Mouse (Mus musculus) hindbrain, embryonic 14.5 days (tissue): ENCODE measurements around the gene Sertad1. TPM values are rescaled to one million over a fixed set of nuclear protein-coding genes. Genes with fewer than 3 reads are reported as not detected.

Source experiments
- ATAC-seq: fragments of 200-750 bp; cut with Nextera tagmentation; 2 replicates; pipeline ENCODE4 v1.8.0; 2017; ENCODE audit warnings: moderate number of reproducible peaks, mild to moderate bottlenecking, moderate TSS enrichment, moderate library complexity; ENCODE audit not compliant: low FRiP score
- DNase-seq: peaks from one replicate; pipeline ENCODE4 v3.0.0-alpha.2; 2015; ENCODE audit warnings: low spot score
- H3K27ac ChIP-seq: fragments of 300-500 bp; sonication (generic); 2 replicates; pipeline ENCODE4 v1.5.1; 2014; ENCODE audit warnings: mild to moderate bottlenecking, moderate library complexity
- H3K27me3 ChIP-seq: fragments of 300-500 bp; sonication (generic); 2 replicates; pipeline ENCODE4 v1.6.1; 2014; ENCODE audit warnings: mild to moderate bottlenecking, low read length, mixed read lengths; ENCODE audit not compliant: control insufficient read depth, insufficient read depth
- H3K36me3 ChIP-seq: fragments of 300-500 bp; sonication (generic); replicated peaks from 2 replicates; pipeline ENCODE4 v1.6.1; 2014; ENCODE audit not compliant: control insufficient read depth, insufficient read depth
- H3K4me1 ChIP-seq: fragments of 300-500 bp; sonication (generic); replicated peaks from 2 replicates; pipeline ENCODE4 v1.6.1; 2014; ENCODE audit warnings: antibody characterized with exemption, low read length, mixed read lengths; ENCODE audit not compliant: control insufficient read depth, insufficient read depth
- H3K4me2 ChIP-seq: fragments of 300-500 bp; sonication (generic); replicated peaks from 2 replicates; pipeline ENCODE4 v1.6.1; 2014; ENCODE audit warnings: mild to moderate bottlenecking, moderate library complexity
- H3K4me3 ChIP-seq: fragments of 300-500 bp; sonication (generic); replicated peaks from 2 replicates; pipeline ENCODE4 v1.5.1; 2014; ENCODE audit warnings: mild to moderate bottlenecking, low read length
- H3K9ac ChIP-seq: fragments of 300-500 bp; sonication (generic); 2 replicates; pipeline ENCODE4 v1.6.1; 2014
- H3K9me3 ChIP-seq: fragments of 300-500 bp; sonication (generic); 2 replicates; pipeline ENCODE4 v1.6.1; 2016; ENCODE audit warnings: low read length; ENCODE audit not compliant: control insufficient read depth
- WGBS: fragments of 180-500 bp; shearing (Covaris S2); extraction: QIAGEN DNeasy Blood & Tissue Kit; methylation state at CpG from one replicate; pipeline ENCODE4 v1.1.7; 2014; 5-methylcytosine and 5-hydroxymethylcytosine counted together
- polyA plus RNA-seq: library from polyadenylated mRNA; unstranded; fragments of >200 nt; fragmentation: Nextera tagmentation; extraction: Ambion mirVana; gene quantifications from 2 replicates; pipeline ENCODE4 v1.2.1, GENCODE M21; 2014

Sertad1 gene
- polyA plus RNA-seq, 1 experiment from 2014 or later, result 8.9 TPM

DNA sequence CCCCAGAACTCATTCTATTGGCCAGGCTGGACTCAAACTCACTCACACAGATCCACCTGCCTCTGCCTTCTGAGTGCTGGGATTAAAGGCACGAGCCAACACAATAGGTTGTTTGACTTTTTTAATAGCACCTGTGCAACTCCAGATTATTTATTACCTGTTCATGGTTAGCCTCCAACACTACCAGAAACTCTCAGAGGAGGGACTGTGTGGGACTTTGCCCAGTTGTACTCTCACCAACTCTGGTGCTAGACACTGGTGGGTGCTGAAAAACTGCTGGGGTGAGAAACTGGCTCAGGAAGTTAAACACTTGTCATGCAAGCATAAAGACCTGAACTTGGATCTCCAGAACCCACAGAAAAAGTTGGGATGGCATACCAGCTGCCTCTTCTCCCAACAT lies 7.0 kb upstream of the Sertad1 start:
- H3K4me1 ChIP-seq, result 0 out of 2 replicates have a peak, but pooled peaks cover 3% of the 10 kb centered on the region
- H3K27ac ChIP-seq, result no peak overlapping the region
- ATAC-seq, result no peak
- 0 out of 2 replicates have a peak, but pooled peaks cover 6% of the 10 kb centered on the region for H3K36me3 ChIP-seq
- no peaks in the 10 kb centered on the region for H3K27me3 ChIP-seq
- no peak for DNase-seq
- H3K9ac ChIP-seq, result no peak overlapping the region
- H3K4me3 ChIP-seq, result no peak overlapping the region
- no peak overlapping the region for H3K4me2 ChIP-seq
- WGBS, result 85% methylated on average over 1 of the region's 1 CpGs
- H3K9me3 ChIP-seq, result no peaks in the 10 kb centered on the region

DNA sequence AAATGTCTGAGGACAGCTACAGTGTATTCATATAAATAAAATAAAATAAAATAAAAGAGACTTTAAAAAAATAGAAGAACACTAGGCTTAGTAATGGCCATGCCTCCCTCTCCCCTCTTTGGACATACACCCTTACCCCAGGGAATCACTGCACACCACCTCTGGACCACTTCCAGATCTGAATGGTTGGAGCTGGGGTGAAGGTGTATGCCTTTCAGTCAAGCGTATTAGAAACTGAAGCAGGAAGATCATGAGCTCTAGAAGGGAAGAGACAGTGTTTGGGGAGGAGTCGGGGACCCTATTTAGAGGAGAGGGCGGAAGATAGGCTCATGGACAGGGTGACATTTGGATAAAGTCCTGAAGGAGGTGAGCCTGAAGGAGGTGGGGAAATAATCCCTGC lies 6.2 kb upstream of the Sertad1 start:
- ATAC-seq (no peak), DNase-seq (no peak)
- H3K9ac ChIP-seq, result no peak overlapping the region
- WGBS, result 76% methylated on average over 3 of the region's 3 CpGs
- H3K4me2 ChIP-seq, result no peak overlapping the region
- H3K9me3 ChIP-seq, result no peaks in the 10 kb centered on the region
- no peak overlapping the region for H3K27ac ChIP-seq
- H3K27me3 ChIP-seq, result no peaks in the 10 kb centered on the region
- H3K4me1 ChIP-seq, result 0 out of 2 replicates have a peak, but pooled peaks cover 3% of the 10 kb centered on the region
- 0 out of 2 replicates have a peak, but pooled peaks cover 6% of the 10 kb centered on the region for H3K36me3 ChIP-seq
- no peak overlapping the region for H3K4me3 ChIP-seq

DNA sequence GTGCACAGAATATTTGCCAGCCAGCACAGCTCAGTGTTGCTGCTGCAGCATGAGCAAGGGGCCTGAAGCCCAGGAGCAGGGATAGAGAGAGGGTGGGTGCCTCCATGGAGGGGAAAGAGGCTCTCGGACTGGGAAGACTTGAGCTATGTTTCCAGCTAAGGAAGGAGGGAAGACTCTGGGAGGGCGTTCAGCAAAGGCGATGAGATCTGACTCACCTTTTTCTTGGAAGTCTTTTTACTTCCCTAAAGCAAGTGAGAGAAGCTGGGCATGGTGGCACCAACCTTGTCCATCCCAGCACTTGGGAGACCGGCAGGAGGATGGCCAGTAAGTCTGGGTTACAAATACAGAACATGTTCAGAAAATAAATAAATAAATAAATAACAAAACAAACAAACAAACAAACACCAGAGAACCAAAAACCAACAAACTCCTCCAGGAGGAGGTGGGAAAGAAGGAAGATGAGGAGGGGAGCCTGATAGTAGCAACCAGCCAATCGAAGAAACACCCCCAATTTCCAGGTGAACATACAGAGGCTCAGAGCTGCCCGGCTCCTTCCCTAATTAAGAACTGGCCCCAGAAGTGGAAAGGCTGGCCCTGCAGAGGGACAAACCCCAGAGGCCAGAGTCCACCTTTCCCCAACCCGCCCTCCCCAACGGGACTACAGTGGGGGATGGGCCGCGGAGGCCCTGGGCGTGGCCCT lies 5.6 kb upstream of the Sertad1 start:
- peak overlapping the region; percentile 21 for H3K4me3 ChIP-seq
- ATAC-seq, result no peak

DNA sequence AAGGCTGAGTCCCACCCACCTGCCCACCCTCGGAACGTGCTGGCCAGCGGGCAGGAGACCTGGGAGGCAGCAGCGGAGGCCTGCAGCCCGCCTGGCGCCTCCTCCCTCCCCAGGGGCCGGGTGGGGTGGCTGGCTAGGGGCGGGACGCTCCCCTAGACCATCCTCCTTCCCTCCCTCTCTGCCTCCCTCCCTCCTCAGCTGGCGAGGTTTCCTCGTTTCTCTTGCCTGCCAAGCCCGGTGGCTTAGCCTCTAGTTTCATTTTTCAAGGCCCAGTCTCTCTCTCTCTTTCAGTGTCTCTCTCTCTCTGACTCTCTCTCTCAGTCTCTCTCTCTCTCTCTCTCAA lies 5.1 kb upstream of the Sertad1 start:
- Histone ChIP-seq H3K9me3 (no peaks in the 10 kb centered on the region), H3K9ac (peak overlapping the region; percentile 50), H3K27ac (no peak overlapping the region), H3K27me3 (no peaks in the 10 kb centered on the region), H3K4me1 (0 out of 2 replicates have a peak, but pooled peaks cover 3% of the 10 kb centered on the region), H3K36me3 (0 out of 2 replicates have a peak, but pooled peaks cover 5% of the 10 kb centered on the region), H3K4me2 (peak overlapping the region; percentile 56), H3K4me3 (peak overlapping the region; percentile 21)
- WGBS, result 0% methylated on average over 3 of the region's 12 CpGs
- DNase-seq (peak; percentile 39), ATAC-seq (peak; percentile 81)

More for the DNA sequence above, 5.6 kb upstream of the Sertad1 start:
- H3K27me3 ChIP-seq, result no peaks in the 10 kb centered on the region
- H3K4me2 ChIP-seq, result peak overlapping the region; percentile 56
- no peak for DNase-seq
- H3K27ac ChIP-seq, result no peak overlapping the region
- WGBS, result 17% methylated on average over 9 of the region's 11 CpGs
- H3K9me3 ChIP-seq, result no peaks in the 10 kb centered on the region
- H3K9ac ChIP-seq, result peak overlapping the region; percentile 50
- 0 out of 2 replicates have a peak, but pooled peaks cover 3% of the 10 kb centered on the region for H3K4me1 ChIP-seq
- H3K36me3 ChIP-seq, result 0 out of 2 replicates have a peak, but pooled peaks cover 6% of the 10 kb centered on the region

DNA sequence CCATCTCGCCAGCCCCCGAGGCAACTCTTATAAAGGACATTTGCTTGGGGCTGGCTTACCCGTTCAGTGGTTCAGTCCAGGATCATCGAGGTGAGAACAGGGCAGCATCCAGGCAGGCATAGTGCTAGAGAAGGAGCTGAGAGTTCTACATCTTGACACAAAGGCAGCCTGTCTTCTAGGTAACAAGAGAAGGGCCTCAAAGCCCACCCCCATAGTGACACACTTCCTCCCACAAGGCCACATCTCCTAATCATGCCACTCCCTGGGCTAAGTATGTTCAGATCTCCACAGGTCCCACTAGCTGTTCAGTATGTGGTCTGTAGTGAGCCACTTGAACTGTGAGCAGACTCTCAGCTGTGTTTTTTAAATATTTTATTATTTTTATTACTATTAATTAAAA lies 2.9 kb upstream of the Sertad1 start:
- H3K4me2 ChIP-seq, result no peak overlapping the region
- no peak overlapping the region for H3K27ac ChIP-seq
- H3K4me3 ChIP-seq, result no peak overlapping the region
- DNase-seq (no peak), ATAC-seq (no peak)
- H3K9ac ChIP-seq, result no peak overlapping the region
- no peaks in the 10 kb centered on the region for H3K36me3 ChIP-seq
- H3K9me3 ChIP-seq, result no peaks in the 10 kb centered on the region
- WGBS, result 83% methylated on average over 4 of the region's 4 CpGs
- 0 out of 2 replicates have a peak, but pooled peaks cover 9% of the 10 kb centered on the region for H3K4me1 ChIP-seq
- H3K27me3 ChIP-seq, result no peaks in the 10 kb centered on the region

DNA sequence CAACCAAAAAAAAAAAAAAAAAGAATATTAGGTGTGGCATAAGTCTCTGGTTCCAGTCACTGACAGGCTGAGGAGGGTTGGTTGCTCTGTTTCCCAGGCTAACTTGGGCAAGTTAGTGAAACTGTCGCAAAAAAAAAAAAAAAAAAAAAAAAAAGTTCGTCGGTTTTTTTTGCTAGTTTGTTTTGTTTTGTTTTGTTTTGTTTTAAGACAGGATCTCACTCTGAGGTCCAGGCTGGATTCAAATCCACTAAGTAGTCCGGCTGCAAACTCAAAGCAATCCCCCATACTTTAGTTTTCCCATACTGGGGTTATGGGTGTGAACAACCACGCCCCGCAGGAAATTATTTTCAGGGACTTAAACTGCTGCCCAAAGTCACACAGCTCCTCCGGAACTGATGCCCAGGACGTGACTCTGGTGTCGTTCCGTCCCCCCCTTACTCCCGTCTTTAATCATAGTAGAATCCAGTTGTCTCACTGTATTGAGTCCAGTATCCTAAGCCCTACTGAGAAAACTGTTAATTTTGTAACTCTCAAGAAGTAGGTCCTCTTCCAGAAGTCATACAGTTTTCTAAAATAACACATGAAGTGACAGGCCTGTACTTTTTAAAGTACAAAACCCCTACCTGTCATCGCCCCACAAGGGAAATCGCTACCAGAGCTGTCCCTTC lies 474 bp upstream of the Sertad1 start:
- no peak overlapping the region for H3K27ac ChIP-seq
- H3K9ac ChIP-seq, result no peak overlapping the region
- DNase-seq (no peak), ATAC-seq (0 out of 2 replicates have a peak, but pooled peaks have one; percentile 0)
- H3K27me3 ChIP-seq, result no peaks in the 10 kb centered on the region
- 5% methylated on average over 13 of the region's 13 CpGs for WGBS
- peak overlapping the region; percentile 63 for H3K4me2 ChIP-seq
- H3K4me3 ChIP-seq, result peak overlapping the region; percentile 53
- no peaks in the 10 kb centered on the region for H3K9me3 ChIP-seq
- H3K4me1 ChIP-seq, result 0 out of 2 replicates have a peak, but pooled peaks cover 9% of the 10 kb centered on the region
- H3K36me3 ChIP-seq, result no peaks in the 10 kb centered on the region

DNA sequence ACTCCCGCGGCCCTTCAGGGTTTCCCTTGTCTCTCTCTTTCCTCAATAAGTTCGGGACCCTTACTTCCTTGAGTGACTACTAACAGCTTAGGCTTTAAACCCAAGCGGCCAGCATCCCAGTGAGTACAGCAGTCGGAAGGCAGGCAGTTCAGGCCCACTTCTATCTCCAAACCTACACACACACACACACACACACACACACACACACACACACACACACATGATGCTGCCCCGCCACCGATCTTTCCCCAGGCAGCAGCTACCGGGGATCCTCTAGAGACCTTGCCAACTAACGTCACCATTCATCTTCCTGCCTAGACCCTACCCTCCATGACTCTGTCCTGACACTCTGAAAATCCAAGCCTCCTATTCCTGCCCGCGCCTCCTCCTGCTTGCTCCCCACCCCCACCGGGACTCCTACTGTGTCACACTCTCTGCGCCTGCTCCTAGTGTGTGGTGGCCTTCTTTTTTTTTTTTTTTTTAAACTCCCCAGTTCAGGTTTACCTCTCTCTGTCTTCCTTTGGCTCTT lies 1.1 kb downstream of the Sertad1 start:
- no peak for ATAC-seq
- Histone ChIP-seq H3K36me3 (no peaks in the 10 kb centered on the region), H3K9ac (peak overlapping the region; percentile 60), H3K4me3 (peak overlapping the region; percentile 53), H3K9me3 (no peaks in the 10 kb centered on the region), H3K4me1 (0 out of 2 replicates have a peak, but pooled peaks cover 6% of the 10 kb centered on the region), H3K4me2 (peak overlapping the region; percentile 63), H3K27ac (peak overlapping the region; percentile 81; the same call in 1 of the 2 replicates), H3K27me3 (no peaks in the 10 kb centered on the region)
- 3% methylated on average over 13 of the region's 13 CpGs for WGBS
- DNase-seq, result no peak

DNA sequence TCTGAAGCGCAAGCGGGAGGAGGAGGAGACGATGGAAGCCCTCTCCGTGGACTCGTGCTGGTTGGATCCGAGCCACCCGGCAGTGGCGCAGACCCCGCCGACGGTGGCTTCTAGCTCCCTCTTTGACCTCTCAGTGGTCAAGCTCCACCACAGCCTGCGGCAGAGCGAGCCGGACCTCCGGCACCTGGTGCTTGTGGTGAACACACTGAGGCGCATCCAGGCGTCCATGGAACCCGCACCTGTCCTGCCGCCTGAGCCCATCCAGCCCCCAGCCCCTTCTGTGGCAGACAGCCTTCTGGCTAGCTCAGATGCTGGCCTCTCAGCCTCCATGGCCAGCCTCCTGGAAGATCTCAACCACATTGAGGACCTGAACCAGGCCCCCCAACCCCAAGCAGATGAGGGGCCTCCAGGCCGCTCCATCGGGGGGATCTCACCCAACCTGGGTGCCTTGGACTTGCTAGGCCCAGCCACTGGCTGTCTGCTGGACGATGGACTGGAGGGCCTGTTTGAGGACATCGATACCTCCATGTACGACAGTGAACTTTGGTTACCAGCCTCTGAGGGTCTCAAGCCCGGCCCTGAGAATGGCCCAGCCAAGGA lies 2.7 kb downstream of the Sertad1 start:
- no peak overlapping the region for H3K27ac ChIP-seq
- H3K4me3 ChIP-seq, result no peak overlapping the region
- no peaks in the 10 kb centered on the region for H3K27me3 ChIP-seq
- no peak overlapping the region for H3K9ac ChIP-seq
- H3K4me1 ChIP-seq, result 0 out of 2 replicates have a peak, but pooled peaks cover 6% of the 10 kb centered on the region
- DNase-seq (no peak), ATAC-seq (no peak)
- no peak overlapping the region for H3K4me2 ChIP-seq
- H3K9me3 ChIP-seq, result no peaks in the 10 kb centered on the region
- H3K36me3 ChIP-seq, result no peaks in the 10 kb centered on the region
- WGBS, result 92% methylated on average over 25 of the region's 25 CpGs

DNA sequence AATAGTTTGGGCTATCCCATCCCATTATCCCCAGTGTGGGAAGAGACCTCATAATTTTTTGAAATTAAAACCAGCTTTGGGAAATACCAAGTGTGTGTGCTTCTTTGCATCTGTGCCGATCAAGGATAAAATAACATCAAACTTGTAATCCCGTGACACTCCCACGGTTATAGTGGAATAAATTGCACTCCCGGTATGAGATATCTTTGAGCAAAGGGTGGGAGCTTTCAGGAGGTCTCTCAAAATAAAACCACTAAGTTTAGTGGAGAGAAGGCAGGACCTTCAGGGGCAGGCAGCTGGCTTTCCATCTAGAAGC lies 3.5 kb downstream of the Sertad1 start:
- peak overlapping the region; percentile 16; the same call in 1 of the 2 replicates for H3K9ac ChIP-seq
- peak overlapping the region; percentile 29; the same call in 1 of the 2 replicates for H3K27ac ChIP-seq
- no peak for ATAC-seq
- H3K4me1 ChIP-seq, result 0 out of 2 replicates have a peak, but pooled peaks cover 6% of the 10 kb centered on the region
- H3K36me3 ChIP-seq, result no peaks in the 10 kb centered on the region
- H3K9me3 ChIP-seq, result no peaks in the 10 kb centered on the region
- no peak for DNase-seq
- 40% methylated on average over 4 of the region's 4 CpGs for WGBS
- peak overlapping the region; percentile 48 for H3K4me2 ChIP-seq
- H3K4me3 ChIP-seq, result peak overlapping the region; percentile 19
- H3K27me3 ChIP-seq, result no peaks in the 10 kb centered on the region
